Mouse (Mus musculus): ENCODE results near the gene Zc3h12a.

- no peak for TF ChIP-seq POLR2A (IDR thresholded peaks at IDR 0.05; ENCODE audit: insufficient read depth, low read depth, low read length)
- TF ChIP-seq CTCF (IDR thresholded peaks at IDR 0.05; ENCODE audit: insufficient read depth, low read depth, low read length): no peak
Measured at GRCm38 (mm10) chr4:125175591-125175990, 48.0 kb upstream of the Zc3h12a start.
